Mouse (Mus musculus) stomach, postnatal 0 days (tissue): ENCODE data around the gene Evi2b. TPM values are rescaled to one million over a fixed set of nuclear protein-coding genes. Genes with fewer than 3 reads are reported as not detected.
A peak's percentile ranks its signal among the peaks of the same experiment; 100 is the strongest.

Source experiments
- ATAC-seq: fragments of 200-750 bp; cut with Nextera tagmentation; 2 replicates; pipeline ENCODE4 v1.8.0; 2017; ENCODE audit not compliant: low FRiP score, low TSS enrichment
- DNase-seq: peaks from one replicate; pipeline ENCODE4 v3.0.0-alpha.2; 2016; ENCODE audit warnings: low spot score
- H3K27ac ChIP-seq: fragments of 300-500 bp; sonication (generic); replicated peaks from 2 replicates; pipeline ENCODE4 v1.5.1; 2014; ENCODE audit warnings: mild to moderate bottlenecking, control low read depth
- H3K27me3 ChIP-seq: fragments of 300-500 bp; sonication (generic); 2 replicates; pipeline ENCODE4 v1.6.1; 2014; ENCODE audit warnings: low read length; ENCODE audit not compliant: control insufficient read depth, insufficient read depth
- H3K36me3 ChIP-seq: fragments of 300-500 bp; sonication (generic); 2 replicates; pipeline ENCODE4 v1.6.1; 2014; ENCODE audit warnings: low read length, mixed read lengths; ENCODE audit not compliant: control insufficient read depth, insufficient read depth
- H3K4me1 ChIP-seq: fragments of 300-500 bp; sonication (generic); replicated peaks from 2 replicates; pipeline ENCODE4 v1.6.1; 2014; ENCODE audit warnings: antibody characterized with exemption; ENCODE audit not compliant: control insufficient read depth, insufficient read depth
- H3K4me2 ChIP-seq: fragments of 300-500 bp; sonication (generic); replicated peaks from 2 replicates; pipeline ENCODE4 v1.6.1; 2014; ENCODE audit warnings: low read depth, mild to moderate bottlenecking, control low read depth, moderate library complexity
- H3K4me3 ChIP-seq: fragments of 300-500 bp; sonication (generic); 2 replicates; pipeline ENCODE4 v1.5.1; 2014; ENCODE audit warnings: low read depth, low read length, control low read depth
- H3K9ac ChIP-seq: fragments of 300-500 bp; sonication (generic); 2 replicates; pipeline ENCODE4 v1.6.1; 2014; ENCODE audit warnings: mild to moderate bottlenecking, low read length, control low read depth, mixed read lengths
- H3K9me3 ChIP-seq: fragments of 300-500 bp; sonication (generic); 2 replicates; pipeline ENCODE4 v1.6.1; 2016; ENCODE audit warnings: low read length; ENCODE audit not compliant: control insufficient read depth
- CTCF ChIP-seq: IDR thresholded peaks from 2 replicates; pipeline ENCODE4 v1.5.1; 2016; ENCODE audit warnings: antibody characterized with exemption, low read depth, mild to moderate bottlenecking, moderate library complexity
- EP300 ChIP-seq: optimal IDR thresholded peaks from 2 replicates; pipeline ENCODE3; 2016; ENCODE audit warnings: antibody characterized with exemption
- WGBS: fragments of 180-500 bp; shearing (Covaris S2); extraction: QIAGEN DNeasy Blood & Tissue Kit; methylation state at CpG from one replicate; pipeline ENCODE4 v1.1.7; 2014; 5-methylcytosine and 5-hydroxymethylcytosine counted together
- polyA plus RNA-seq: library from polyadenylated mRNA; unstranded; fragments of >200 nt; fragmentation: Nextera tagmentation; extraction: Ambion mirVana; gene quantifications from 2 replicates; pipeline ENCODE4 v1.2.1, GENCODE M21; 2015

The Evi2b gene
- polyA plus RNA-seq, 1 experiment from 2014 or later = 0.53 TPM

DNA sequence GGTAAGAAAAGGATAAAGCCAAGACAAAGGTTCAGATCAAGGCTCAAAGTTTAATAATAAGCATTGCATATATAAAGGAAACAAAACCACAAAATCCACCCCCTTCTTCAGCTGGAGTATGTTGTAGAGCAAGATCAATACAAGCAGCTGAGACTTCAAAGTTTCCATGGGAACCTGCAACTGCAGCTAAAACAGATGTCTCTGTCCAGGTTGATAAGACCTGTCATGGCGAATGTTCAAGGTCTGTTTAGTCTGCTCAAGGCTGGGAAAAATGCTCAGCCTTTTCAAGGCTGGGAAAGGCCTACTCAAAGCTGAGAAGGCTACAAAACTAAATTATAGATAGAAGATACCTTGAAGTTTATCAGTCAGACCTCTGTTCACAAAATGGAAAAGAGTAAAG lies 29.1 kb upstream of the Evi2b start:
- Histone ChIP-seq H3K36me3 (peaks cover 10% of the 10 kb centered on the region), H3K9ac (no peak overlapping the region), H3K4me2 (no peak overlapping the region), H3K9me3 (no peaks in the 10 kb centered on the region), H3K27me3 (no peaks in the 10 kb centered on the region), H3K4me1 (no peaks in the 10 kb centered on the region), H3K4me3 (no peak overlapping the region), H3K27ac (no peak overlapping the region)
- TF ChIP-seq EP300 (no peak), CTCF (no peak)
- ATAC-seq (no peak), DNase-seq (no peak)
- WGBS = 63% methylated on average over 1 of the region's 1 CpGs

DNA sequence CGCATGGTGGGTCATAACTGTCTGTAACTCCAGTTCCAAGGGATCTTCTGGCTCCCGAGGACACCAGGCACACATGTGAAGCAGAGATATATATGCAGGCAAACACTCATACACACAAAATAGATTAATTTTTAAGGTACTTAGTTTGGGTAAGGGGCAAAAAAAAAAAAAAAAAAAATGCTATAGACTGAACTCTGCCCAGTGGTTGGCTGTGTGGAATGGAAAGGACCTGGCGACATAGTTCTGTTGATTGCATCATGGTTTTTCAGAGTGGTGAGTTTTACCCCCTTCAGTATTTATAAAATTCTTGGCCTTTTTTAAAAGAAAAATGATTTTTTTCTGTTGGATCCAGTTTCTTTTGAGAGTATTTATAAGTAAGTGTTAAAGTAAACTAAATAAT lies 12.7 kb upstream of the Evi2b start:
- Histone ChIP-seq H3K4me2 (no peak overlapping the region), H3K27ac (no peak overlapping the region), H3K27me3 (no peaks in the 10 kb centered on the region), H3K4me1 (no peaks in the 10 kb centered on the region), H3K9ac (no peak overlapping the region), H3K9me3 (no peaks in the 10 kb centered on the region), H3K4me3 (no peak overlapping the region), H3K36me3 (0 out of 2 replicates have a peak, but pooled peaks cover 2% of the 10 kb centered on the region)
- 86% methylated on average over 3 of the region's 3 CpGs for whole genome bisulfite sequencing
- no peak for DNase-seq
- TF ChIP-seq EP300 (no peak), CTCF (no peak)
- no peak for ATAC-seq

DNA sequence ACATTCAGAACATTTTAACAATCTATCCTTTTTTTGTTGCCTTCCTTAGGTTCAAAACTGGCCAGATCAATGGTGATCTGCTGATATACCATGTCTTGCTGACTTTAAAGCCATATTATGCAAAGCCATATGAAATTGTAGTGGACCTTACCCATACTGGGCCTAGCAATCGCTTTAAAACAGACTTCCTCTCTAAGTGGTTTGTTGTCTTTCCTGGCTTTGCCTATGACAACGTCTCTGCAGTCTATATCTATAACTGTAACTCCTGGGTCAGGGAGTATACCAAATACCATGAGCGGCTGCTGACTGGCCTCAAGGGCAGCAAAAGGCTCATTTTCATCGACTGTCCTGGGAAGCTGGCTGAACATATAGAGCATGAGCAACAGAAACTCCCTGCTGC lies 12.0 kb upstream of the Evi2b start:
- WGBS = 81% methylated on average over 4 of the region's 4 CpGs
- H3K27me3 ChIP-seq = no peaks in the 10 kb centered on the region
- TF ChIP-seq EP300 (no peak), CTCF (no peak)
- ATAC-seq (no peak), DNase-seq (no peak)
- no peak overlapping the region for H3K9ac ChIP-seq
- H3K36me3 ChIP-seq = 0 out of 2 replicates have a peak, but pooled peaks cover 2% of the 10 kb centered on the region
- H3K4me3 ChIP-seq = no peak overlapping the region
- H3K9me3 ChIP-seq = no peaks in the 10 kb centered on the region
- no peak overlapping the region for H3K4me2 ChIP-seq
- H3K4me1 ChIP-seq = no peaks in the 10 kb centered on the region
- H3K27ac ChIP-seq = no peak overlapping the region

DNA sequence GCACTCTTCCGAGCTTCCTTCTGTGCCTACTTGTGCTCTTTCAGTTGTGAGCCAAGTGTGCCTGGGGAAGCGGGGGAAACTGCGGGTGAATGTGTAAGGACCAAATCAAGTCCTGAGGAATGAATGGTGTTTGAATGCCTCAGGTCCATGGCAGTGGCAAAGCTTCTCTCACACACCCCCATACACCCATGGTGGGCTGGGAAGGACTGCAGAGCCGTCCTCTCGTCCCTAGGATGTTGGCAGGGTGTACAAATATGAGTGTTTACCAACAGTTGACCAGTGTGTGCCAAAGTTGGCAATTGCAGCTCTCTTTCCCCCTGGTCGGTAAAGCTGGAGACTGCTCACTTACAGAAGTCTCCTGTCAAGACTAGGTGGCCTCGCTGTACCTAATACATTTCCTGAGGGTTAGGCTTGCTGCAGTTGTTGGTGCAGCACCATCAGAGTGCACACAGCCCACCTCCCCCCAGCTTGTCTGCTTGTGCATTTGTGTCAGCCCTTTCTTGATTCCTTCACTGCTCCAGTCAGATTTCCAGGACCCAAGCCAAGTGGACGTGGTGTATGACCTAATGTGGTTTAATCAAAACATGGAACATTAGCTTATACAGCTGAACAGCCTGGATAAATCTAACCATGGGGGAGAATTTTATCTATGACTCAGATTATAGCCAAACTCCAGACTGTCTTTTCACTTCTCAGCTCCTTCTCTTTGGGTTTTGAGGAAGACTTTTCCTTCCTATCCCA lies 10.6 kb upstream of the Evi2b start:
- peak; percentile 70; the same call in 1 of the 2 replicates for ATAC-seq
- 55% methylated on average over 8 of the region's 8 CpGs for WGBS
- H3K4me3 ChIP-seq = no peak overlapping the region
- DNase-seq = peak; percentile 32
- H3K9me3 ChIP-seq = no peaks in the 10 kb centered on the region
- TF ChIP-seq EP300 (no peak), CTCF (no peak)
- 0 out of 2 replicates have a peak, but pooled peaks cover 2% of the 10 kb centered on the region for H3K36me3 ChIP-seq
- H3K27me3 ChIP-seq = no peaks in the 10 kb centered on the region
- H3K27ac ChIP-seq = peak overlapping the region; percentile 19
- no peaks in the 10 kb centered on the region for H3K4me1 ChIP-seq
- no peak overlapping the region for H3K4me2 ChIP-seq
- H3K9ac ChIP-seq = no peak overlapping the region

GRCm38 (mm10) chr11:79533311-79533710 lies 9.7 kb upstream of the Evi2b start:
- no peak overlapping the region for H3K27ac ChIP-seq
- H3K27me3 ChIP-seq = no peaks in the 10 kb centered on the region
- H3K36me3 ChIP-seq = 0 out of 2 replicates have a peak, but pooled peaks cover 2% of the 10 kb centered on the region
- no peak overlapping the region for H3K4me3 ChIP-seq
- TF ChIP-seq CTCF (no peak), EP300 (no peak)
- H3K4me2 ChIP-seq = no peak overlapping the region
- no peak overlapping the region for H3K9ac ChIP-seq
- H3K4me1 ChIP-seq = no peaks in the 10 kb centered on the region
- WGBS = 84% methylated on average over 6 of the region's 6 CpGs
- ATAC-seq (no peak), DNase-seq (no peak)
- no peaks in the 10 kb centered on the region for H3K9me3 ChIP-seq

DNA sequence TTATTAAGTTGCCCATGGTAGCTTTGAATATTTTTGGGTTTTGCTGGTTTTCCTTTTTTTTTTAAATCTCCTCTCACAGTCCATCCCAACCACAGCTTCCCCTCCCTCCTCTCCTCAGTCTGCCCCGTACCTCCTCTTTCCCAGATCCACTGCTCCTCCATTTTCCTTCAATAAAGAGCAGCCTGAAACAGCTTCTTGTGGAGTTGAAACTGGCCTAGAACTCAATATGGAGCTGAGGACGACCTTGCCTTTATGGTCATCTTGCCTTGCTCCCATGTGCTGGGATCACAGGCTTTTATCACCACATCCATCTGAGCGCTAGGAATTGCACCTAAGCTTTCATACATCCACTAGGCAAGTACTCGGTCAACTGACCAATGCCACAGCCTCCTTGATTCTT lies 7.9 kb upstream of the Evi2b start:
- TF ChIP-seq EP300 = no peak
- Histone ChIP-seq H3K4me2 (no peak overlapping the region), H3K4me1 (no peaks in the 10 kb centered on the region), H3K9ac (no peak overlapping the region), H3K27ac (no peak overlapping the region), H3K27me3 (no peaks in the 10 kb centered on the region), H3K9me3 (no peaks in the 10 kb centered on the region), H3K4me3 (no peak overlapping the region), H3K36me3 (no peaks in the 10 kb centered on the region; the same call in 1 of the 2 replicates)
- no peak for DNase-seq
- ATAC-seq = no peak
- 90% methylated on average over 4 of the region's 4 CpGs for WGBS
